Mouse (Mus musculus) heart, postnatal 36 days (tissue): ENCODE results near the gene Lgr5. TPM values are rescaled to one million over a fixed set of nuclear protein-coding genes. Genes with fewer than 3 reads are reported as not detected.
A peak's percentile ranks its signal among the peaks of the same experiment; 100 is the strongest.

ENCODE experiments used
- DNase-seq, 2 experiments: peaks; one replicate each; pipeline ENCODE4 v3.0.0; 2021 to 2022
- intact Hi-C: fragments of 180-260 bp; cut with DNase I; formaldehyde crosslinking; loops from one replicate; pipeline ENCODE4 v1.15.1; 2025
- total RNA-seq, 2 experiments: library from RNA; stranded (reverse); gene quantifications; 2 replicates each; pipeline ENCODE4 v1.2.3; 2021

Gene Lgr5
- total RNA-seq, 2 experiments from 2014 or later, result 0.08 TPM; not detected in 1

GRCm38 (mm10) chr10:115462646-115463045 lies 124.9 kb downstream of the Lgr5 start:
- no peak for DNase-seq
- intact Hi-C loops, result no loop called here

DNA sequence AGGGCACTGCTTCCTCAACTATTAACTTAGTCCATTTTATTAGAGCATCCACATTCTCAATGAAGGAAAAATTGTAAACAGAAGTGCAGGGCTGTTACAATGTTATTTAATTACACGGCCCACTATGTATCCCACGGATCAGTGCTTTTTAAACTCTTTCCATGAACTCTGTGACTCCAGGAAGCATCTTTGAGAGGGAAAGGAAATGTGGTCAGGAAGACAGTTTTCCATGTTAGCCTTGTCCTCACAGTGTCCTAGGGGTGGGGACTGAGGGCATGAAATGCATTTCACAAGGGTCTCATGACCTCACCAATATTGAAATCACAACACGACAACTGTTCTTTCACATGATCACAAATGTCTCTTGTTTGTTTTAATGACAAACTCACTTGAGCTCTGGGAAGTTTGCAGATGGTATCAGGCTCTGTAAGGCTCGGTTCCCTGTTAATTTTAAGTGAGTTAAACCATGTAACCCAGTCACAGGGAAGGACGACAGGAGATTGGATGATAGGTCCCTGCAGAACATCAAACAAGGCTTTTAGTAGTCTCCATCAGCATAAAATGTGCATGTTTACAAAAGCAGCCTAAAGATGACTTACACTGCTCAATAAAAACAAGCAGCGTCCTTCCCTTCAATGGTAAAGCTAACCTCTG lies 130.1 kb downstream of the Lgr5 start:
- intact Hi-C loops, result no loop called here
- DNase-seq, result no peak

DNA sequence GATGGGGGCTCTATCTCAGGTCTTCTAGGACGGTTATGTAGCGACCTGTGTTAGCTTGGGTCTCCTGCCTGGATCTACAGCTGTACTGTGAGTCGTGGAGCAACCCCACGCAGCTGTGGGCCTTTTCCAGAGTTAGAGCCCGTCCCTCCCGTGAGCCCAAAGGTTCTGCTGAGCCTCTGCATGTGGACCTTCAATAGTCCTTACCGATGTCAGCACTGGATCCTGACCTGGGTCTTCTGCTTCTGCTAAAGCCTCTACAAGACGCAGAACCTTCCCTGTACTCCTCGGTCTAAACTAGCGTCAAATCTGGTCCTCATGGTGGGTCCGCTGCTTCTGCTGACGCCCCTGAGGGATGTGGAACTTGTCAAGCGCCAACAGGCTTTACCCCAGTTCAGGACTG lies 139.0 kb downstream of the Lgr5 start:
- DNase-seq, result no peak
- intact Hi-C loops, result no loop called here

DNA sequence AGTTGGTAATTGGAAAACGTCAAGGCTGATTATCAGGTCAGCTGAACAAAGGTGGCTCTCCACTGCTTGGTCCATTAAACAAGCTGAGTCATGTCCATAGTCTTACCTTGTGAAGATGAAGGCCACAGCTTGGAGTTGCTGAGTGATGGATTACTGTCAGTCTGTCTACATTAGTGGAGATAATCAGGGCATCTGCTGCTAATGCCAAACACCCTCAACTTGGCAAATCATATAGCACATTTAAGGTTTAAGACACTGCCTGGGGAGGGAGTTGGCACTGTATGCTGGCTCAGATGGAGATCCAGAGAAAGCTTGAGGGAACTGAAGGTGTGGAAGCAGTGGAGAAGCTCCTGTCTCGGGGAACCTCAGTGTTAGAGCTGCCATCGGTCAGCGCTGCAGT lies 150.3 kb downstream of the Lgr5 start:
- intact Hi-C loops, result no loop called here

GRCm38 (mm10) chr10:115425351-115425750 lies 162.2 kb downstream of the Lgr5 start:
- DNase-seq, result no peak
- intact Hi-C loops, result no loop called here

More for the DNA sequence above, 150.3 kb downstream of the Lgr5 start:
- DNase-seq, result no peak

DNA sequence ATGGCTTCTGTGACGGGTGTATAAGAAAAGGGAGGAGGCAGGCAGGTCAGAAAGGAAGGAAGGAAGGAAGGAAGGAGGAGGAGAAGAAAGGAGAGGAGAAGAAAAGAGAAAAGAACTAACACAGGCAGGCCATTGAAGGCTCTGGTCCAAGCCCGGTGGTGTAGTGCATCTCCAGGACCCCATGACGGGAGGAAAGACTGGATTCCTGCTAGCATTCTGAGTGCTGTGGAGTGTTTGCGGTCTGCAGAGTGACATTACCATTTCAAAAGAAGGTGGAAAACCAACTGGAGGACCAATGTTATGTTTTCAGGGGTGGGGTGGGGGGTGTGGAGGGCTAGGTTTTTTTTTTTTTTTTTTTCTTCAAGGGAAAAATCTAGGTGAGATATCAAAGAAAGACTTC lies 165.6 kb downstream of the Lgr5 start:
- intact Hi-C loops, result loop anchor here (2.0 kb wide), 1 partner anchor 15 kb away; no protein-coding TSS in a partner anchor
- DNase-seq, result no peak

DNA sequence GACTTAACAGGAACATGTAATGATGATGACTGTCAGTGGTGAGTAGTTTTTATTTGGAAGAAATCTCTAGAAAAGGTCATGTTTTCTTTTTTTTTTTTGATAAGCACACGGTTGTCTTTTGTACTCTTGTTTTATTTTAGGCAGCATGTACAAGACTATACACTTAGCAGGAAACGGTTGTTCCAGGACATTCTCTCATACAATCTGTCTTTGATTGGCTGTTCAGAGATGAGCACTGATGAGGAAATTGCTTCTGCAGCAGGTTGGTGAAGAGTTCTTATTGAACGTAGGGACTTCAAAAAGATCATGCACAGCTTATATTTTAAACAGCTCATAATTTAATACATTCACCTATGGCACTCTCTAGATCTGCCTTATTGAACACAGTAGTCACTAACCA lies 173.5 kb downstream of the Lgr5 start:
- DNase-seq, result no peak
- intact Hi-C loops, result no loop called here

GRCm38 (mm10) chr10:115413496-115413895 lies 174.1 kb downstream of the Lgr5 start:
- intact Hi-C loops, result no loop called here

GRCm38 (mm10) chr10:115406393-115406792 lies 181.2 kb downstream of the Lgr5 start:
- intact Hi-C loops, result loop anchor here (2.0 kb wide), 2 partner anchors 14 to 210 kb away; no protein-coding TSS in a partner anchor
- DNase-seq, result peak; percentile 42 to 52

More at GRCm38 (mm10) chr10:115413496-115413895, 174.1 kb downstream of the Lgr5 start:
- no peak for DNase-seq

Other genes starting within 250 kb of the Lgr5 start
- 10 to 100 TPM; 11.6 to 15.5 TPM for gene Tmem19, start 225.3 kb downstream of the Lgr5 start, total RNA-seq
- 1 to 10 TPM; 6.0 to 8.2 TPM for gene Thap2, start 203.3 kb downstream of the Lgr5 start, total RNA-seq
- 10 to 100 TPM; 11.5 to 15.3 TPM for gene Zfc3h1, start 202.8 kb downstream of the Lgr5 start, total RNA-seq
- gene A930009A15Rik, start 17.8 kb downstream of the Lgr5 start, total RNA-seq, result not detected
- 1 to 10 TPM; 2.7 to 3.1 TPM for gene Tspan8, start 229.1 kb upstream of the Lgr5 start, total RNA-seq